8 mouse cellular contexts compared by ENCODE assay signal in the genomic region with DNA sequence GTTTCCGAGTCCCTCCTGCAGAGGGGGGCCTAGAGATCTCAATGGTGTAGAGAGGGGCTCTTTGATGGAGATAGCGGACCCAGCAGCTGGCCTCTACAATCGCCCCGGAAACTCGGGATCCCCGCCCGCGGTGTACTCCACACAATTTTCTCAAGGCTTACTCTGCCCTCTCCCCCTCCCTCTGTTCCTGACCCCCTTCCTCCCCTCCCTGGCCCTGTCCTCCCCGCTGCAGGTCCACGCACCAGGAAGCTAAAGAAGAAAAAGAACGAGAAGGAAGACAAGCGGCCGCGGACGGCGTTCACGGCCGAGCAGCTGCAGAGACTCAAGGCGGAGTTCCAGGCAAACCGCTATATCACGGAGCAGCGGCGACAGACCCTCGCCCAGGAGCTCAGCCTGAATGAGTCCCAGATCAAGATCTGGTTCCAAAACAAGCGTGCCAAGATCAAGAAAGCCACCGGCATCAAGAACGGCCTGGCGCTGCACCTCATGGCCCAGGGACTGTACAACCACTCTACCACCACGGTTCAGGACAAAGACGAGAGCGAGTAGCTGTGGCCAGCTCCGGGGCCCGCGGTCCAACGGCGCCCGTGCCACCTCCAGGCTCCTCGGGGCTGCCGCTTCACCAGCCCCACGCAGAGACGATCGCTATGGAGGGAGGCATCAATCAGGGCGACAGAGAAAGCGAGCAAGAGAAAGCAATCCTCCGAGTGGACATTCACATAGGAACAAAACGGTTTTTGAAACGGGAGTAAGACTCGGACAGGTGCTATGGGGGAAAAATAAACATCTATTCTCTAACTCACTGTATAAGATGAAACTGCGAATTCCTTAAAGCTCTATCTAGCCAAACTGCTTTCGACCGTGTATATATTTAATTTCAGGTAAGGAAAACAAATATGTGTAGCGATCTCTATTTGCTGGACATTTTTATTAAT. TPM values are rescaled to one million over a fixed set of nuclear protein-coding genes. Genes with fewer than 3 reads are reported as not detected.
A peak's percentile ranks its signal among the peaks of the same experiment; 100 is the strongest.
DNase-seq lines count a peak whose midpoint lies in the region; ATAC-seq lines count a peak whose summit lies in the region.
"Had no signal": no experiment of that assay in that cellular context is flagged by ENCODE, and none has a peak within 500 bp of the region (broad histone marks: within the 10 kb centered on the region; RNA-seq: fewer than 3 reads in every experiment).

No protein-coding gene starts in this region.

- H3K4me1 ChIP-seq in megakaryocyte, embryonic 14.5 days, result peaks cover 29% of the 10 kb centered on the region
- H3K4me1 ChIP-seq in forebrain, embryonic 13.5 days, result peaks cover 23% of the 10 kb centered on the region
- peaks cover 15% of the 10 kb centered on the region for H3K4me1 ChIP-seq in kidney, embryonic 16.5 days (ENCODE audit: insufficient read depth, low read length)
- peaks cover 19% of the 10 kb centered on the region for H3K4me1 ChIP-seq in neural tube, embryonic 13.5 days (replicated peaks)

- H3K9ac ChIP-seq in forebrain, embryonic 13.5 days, result no peak overlapping the region
- no peak overlapping the region for H3K9ac ChIP-seq in kidney, embryonic 16.5 days (replicated peaks; ENCODE audit: low read length)
- H3K9ac ChIP-seq in neural tube, embryonic 13.5 days, result no peak overlapping the region

- peaks cover 95% of the 10 kb centered on the region for H3K27me3 ChIP-seq in megakaryocyte, embryonic 14.5 days (replicated peaks)
- H3K27me3 ChIP-seq in forebrain, embryonic 13.5 days, result peaks cover 92% of the 10 kb centered on the region
- H3K27me3 ChIP-seq in kidney, embryonic 16.5 days (ENCODE audit: insufficient read depth, low read length), result peaks cover 96% of the 10 kb centered on the region
- peaks cover 93% of the 10 kb centered on the region for H3K27me3 ChIP-seq in neural tube, embryonic 13.5 days

- under 1% methylated on average over 50 of the region's 52 CpGs for WGBS in forebrain, embryonic 13.5 days
- WGBS in kidney, embryonic 16.5 days, result 1% methylated on average over 52 of the region's 52 CpGs
- WGBS in neural tube, embryonic 13.5 days, result under 1% methylated on average over 52 of the region's 52 CpGs

- no peak overlapping the region for H3K27ac ChIP-seq in forebrain, embryonic 13.5 days
- no peak overlapping the region for H3K27ac ChIP-seq in kidney, embryonic 16.5 days (ENCODE audit: low read length)
- H3K27ac ChIP-seq in neural tube, embryonic 13.5 days (replicated peaks), result 0 out of 2 replicates have a peak overlapping the region, but pooled peaks have one; percentile 10

- no peaks in the 10 kb centered on the region for H3K36me3 ChIP-seq in megakaryocyte, embryonic 14.5 days (replicated peaks; ENCODE audit: low read length)
- H3K36me3 ChIP-seq in forebrain, embryonic 13.5 days (ENCODE audit: poor library complexity, severe bottlenecking), result no peaks in the 10 kb centered on the region
- no peaks in the 10 kb centered on the region for H3K36me3 ChIP-seq in kidney, embryonic 16.5 days (ENCODE audit: insufficient read depth, low read length)
- no peaks in the 10 kb centered on the region for H3K36me3 ChIP-seq in neural tube, embryonic 13.5 days

- no peak for ATAC-seq in megakaryocyte, adult 5-6 weeks (ENCODE audit: poor library complexity, severe bottlenecking)
- peak; percentile 31 for ATAC-seq in forebrain, embryonic 13.5 days
- ATAC-seq in kidney, embryonic 16.5 days (ENCODE audit: low FRiP score, low TSS enrichment), result no peak
- no peak for ATAC-seq in neural tube, embryonic 13.5 days (ENCODE audit: low read depth)

- peak overlapping the region; percentile 25; the same call in 1 of the 2 replicates for H3K4me2 ChIP-seq in forebrain, embryonic 13.5 days
- no peak overlapping the region for H3K4me2 ChIP-seq in kidney, embryonic 16.5 days (replicated peaks; ENCODE audit: low read depth, low read length)
- peak overlapping the region; percentile 36 for H3K4me2 ChIP-seq in neural tube, embryonic 13.5 days

- 0 out of 2 replicates have a peak, but pooled peaks cover 7% of the 10 kb centered on the region for H3K9me3 ChIP-seq in megakaryocyte, embryonic 14.5 days
- no peaks in the 10 kb centered on the region for H3K9me3 ChIP-seq in forebrain, embryonic 13.5 days (replicated peaks)
- H3K9me3 ChIP-seq in kidney, embryonic 16.5 days (ENCODE audit: low read length), result no peaks in the 10 kb centered on the region
- H3K9me3 ChIP-seq in neural tube, embryonic 13.5 days, result no peaks in the 10 kb centered on the region

- H3K4me3 ChIP-seq in megakaryocyte, embryonic 14.5 days (replicated peaks), result peak overlapping the region; percentile 87
- H3K4me3 ChIP-seq in forebrain, embryonic 13.5 days, result no peak overlapping the region; the same call in 1 of the 2 replicates
- H3K4me3 ChIP-seq in kidney, embryonic 16.5 days (ENCODE audit: low read length), result peak overlapping the region; percentile 11; the same call in 1 of the 2 replicates
- H3K4me3 ChIP-seq in neural tube, embryonic 13.5 days, result peak overlapping the region; percentile 41

- DNase-seq in frontal cortex, postnatal 36 days (ENCODE audit: low spot score in 2 of 2), result no peak
- no peak for DNase-seq in right cerebral cortex, adult 2 months (ENCODE audit: low spot score in 2 of 2)

RNA-seq across cellular contexts. Expression of a gene that starts 4.7 kb away (rescaled TPM):
- not detected in 2 replicates for polyA plus RNA-seq in megakaryocyte, embryonic 14.5 days (2012; ENCODE audit: insufficient read depth, low replicate concordance)
- total RNA-seq in megakaryocyte, adult 5-6 weeks (2015), result not detected in 2 replicates
- total RNA-seq in megakaryocyte, adult 5-6 weeks (2017), result not detected in 2 replicates
- polyA plus RNA-seq in forebrain, embryonic 13.5 days (2015; fragmentation: Nextera tagmentation; extraction: Ambion mirVana), result 0.13 TPM in 1 of 2 replicates, not detected in the other
- 0.06 TPM in 1 of 2 replicates, not detected in the other for polyA plus RNA-seq in kidney, embryonic 16.5 days (2015; fragmentation: Nextera tagmentation; extraction: Ambion mirVana)
- 1.4 and 1.6 TPM in 2 replicates for polyA plus RNA-seq in neural tube, embryonic 13.5 days (2015; fragmentation: Nextera tagmentation; extraction: Ambion mirVana)
- polyA plus RNA-seq: cortical plate, adult 2 months had no signal
